Mouse (Mus musculus) testis, adult 2 months (tissue): ENCODE data around the gene Trim7. TPM values are rescaled to one million over a fixed set of nuclear protein-coding genes. Genes with fewer than 3 reads are reported as not detected.

Source experiments
- H3K27ac ChIP-seq: fragments of 200-500 bp; 2 replicates; pipeline ENCODE4 v1.5.1; 2012; ENCODE audit warnings: low read depth, low read length; ENCODE audit not compliant: control insufficient read depth, insufficient read depth
- H3K27me3 ChIP-seq: fragments of 200-500 bp; 2 replicates; pipeline ENCODE4 v1.6.1; 2012; ENCODE audit warnings: mild to moderate bottlenecking, low read length, moderate library complexity; ENCODE audit not compliant: control insufficient read depth, insufficient read depth
- H3K36me3 ChIP-seq: fragments of 200-500 bp; 2 replicates; pipeline ENCODE4 v1.6.1; 2012; ENCODE audit warnings: mild to moderate bottlenecking, low read length; ENCODE audit not compliant: control insufficient read depth, insufficient read depth
- H3K4me1 ChIP-seq: fragments of 200-500 bp; 2 replicates; pipeline ENCODE4 v1.6.1; 2012; ENCODE audit warnings: low read length; ENCODE audit not compliant: control insufficient read depth, insufficient read depth
- H3K4me3 ChIP-seq: fragments of 200-500 bp; 2 replicates; pipeline ENCODE4 v1.5.1; 2012; ENCODE audit warnings: low read depth, mild to moderate bottlenecking, low read length, moderate library complexity, mixed read lengths; ENCODE audit not compliant: control insufficient read depth
- CTCF ChIP-seq: fragments of 200-500 bp; IDR thresholded peaks from 2 replicates; pipeline ENCODE4 v1.5.1; 2012; ENCODE audit warnings: low read depth, mild to moderate bottlenecking, inconsistent platforms, low read length, moderate library complexity; ENCODE audit not compliant: control insufficient read depth, insufficient read depth, insufficient replicate concordance
- POLR2A ChIP-seq: fragments of 200-500 bp; IDR thresholded peaks from 2 replicates; pipeline ENCODE4 v1.6.1; 2012; ENCODE audit warnings: low read depth, mild to moderate bottlenecking, inconsistent platforms, low read length, moderate library complexity; ENCODE audit not compliant: control insufficient read depth
- polyA plus RNA-seq: library from polyadenylated mRNA; depleted of rRNA; stranded (reverse); fragments of >200 nt; gene quantifications from 2 replicates; pipeline ENCODE4 v1.2.3, GENCODE M21; 2012

Trim7 gene
- polyA plus RNA-seq, 1 experiment: 18.3 TPM

GRCm38 (mm10) chr11:48846881-48847280, 20.9 kb downstream of the Trim7 start:
- Histone ChIP-seq H3K27me3 (no peaks in the 10 kb centered on the region), H3K4me3 (no peak overlapping the region), H3K27ac (no peak overlapping the region), H3K4me1 (peaks cover 2% of the 10 kb centered on the region; the same call in 1 of the 2 replicates), H3K36me3 (no peaks in the 10 kb centered on the region)
- TF ChIP-seq CTCF (no peak), POLR2A (no peak)

GRCm38 (mm10) chr11:48850240-48850639, 24.3 kb downstream of the Trim7 start:
- peaks cover 8% of the 10 kb centered on the region for H3K4me1 ChIP-seq
- H3K4me3 ChIP-seq: no peak overlapping the region
- H3K27me3 ChIP-seq: no peaks in the 10 kb centered on the region
- no peaks in the 10 kb centered on the region for H3K36me3 ChIP-seq
- no peak for TF ChIP-seq POLR2A
- TF ChIP-seq CTCF: no peak
- H3K27ac ChIP-seq: no peak overlapping the region

- Histone ChIP-seq H3K4me1 (peaks cover 8% of the 10 kb centered on the region), H3K36me3 (no peaks in the 10 kb centered on the region)
- TF ChIP-seq CTCF (no peak), POLR2A (no peak)
These were observed 25.5 kb downstream of the Trim7 start for GRCm38 (mm10) chr11:48851270-48851995.

GRCm38 (mm10) chr11:48852190-48852589, 26.2 kb downstream of the Trim7 start:
- H3K4me1 ChIP-seq: peaks cover 8% of the 10 kb centered on the region
- no peak overlapping the region for H3K27ac ChIP-seq
- no peak for TF ChIP-seq POLR2A
- no peak for TF ChIP-seq CTCF
- no peaks in the 10 kb centered on the region for H3K27me3 ChIP-seq
- H3K4me3 ChIP-seq: no peak overlapping the region
- H3K36me3 ChIP-seq: no peaks in the 10 kb centered on the region

More at GRCm38 (mm10) chr11:48851270-48851995, 25.5 kb downstream of the Trim7 start:
- Histone ChIP-seq H3K27ac (no peak overlapping the region), H3K27me3 (no peaks in the 10 kb centered on the region), H3K4me3 (no peak overlapping the region)

GRCm38 (mm10) chr11:48852624-48853473, 26.9 kb downstream of the Trim7 start:
- Histone ChIP-seq H3K36me3 (no peaks in the 10 kb centered on the region), H3K27ac (peak overlapping the region; percentile 5; the same call in 1 of the 2 replicates), H3K27me3 (no peaks in the 10 kb centered on the region), H3K4me3 (peak overlapping the region; percentile 67), H3K4me1 (peaks cover 11% of the 10 kb centered on the region)
- TF ChIP-seq POLR2A: no peak
- TF ChIP-seq CTCF: no peak

GRCm38 (mm10) chr11:48853474-48854180, 27.7 kb downstream of the Trim7 start:
- H3K4me1 ChIP-seq: peaks cover 17% of the 10 kb centered on the region
- peak overlapping the region; percentile 67 for H3K4me3 ChIP-seq
- no peaks in the 10 kb centered on the region for H3K36me3 ChIP-seq
- TF ChIP-seq CTCF (no peak), POLR2A (no peak)
- H3K27ac ChIP-seq: peak overlapping the region; percentile 64
- H3K27me3 ChIP-seq: no peaks in the 10 kb centered on the region
